Mouse (Mus musculus) brown adipose tissue, adult 24 weeks (tissue): Measurements from ENCODE around the gene Zfp870. TPM values are rescaled to one million over a fixed set of nuclear protein-coding genes. Genes with fewer than 3 reads are reported as not detected.
A peak's percentile ranks its signal among the peaks of the same experiment; 100 is the strongest.
"Not testable (repeated sequence)": the region's sequence is repeated elsewhere in the genome, so short reads cannot be mapped to it uniquely, and the experiment has no call there.

Source experiments
- H3K27ac ChIP-seq: fragments of 200-500 bp; replicated peaks from 2 replicates; pipeline ENCODE4 v1.5.1; 2012; ENCODE audit warnings: low read depth, mild to moderate bottlenecking, low read length
- H3K4me1 ChIP-seq: fragments of 200-500 bp; 2 replicates; pipeline ENCODE4 v1.6.1; 2012; ENCODE audit warnings: low read length, mixed read lengths; ENCODE audit not compliant: control insufficient read depth, insufficient read depth, insufficient read length
- H3K4me3 ChIP-seq: fragments of 200-500 bp; 2 replicates; pipeline ENCODE4 v1.5.1; 2012; ENCODE audit warnings: low read depth, mild to moderate bottlenecking, low read length, moderate library complexity; ENCODE audit not compliant: insufficient read depth
- polyA plus RNA-seq: library from polyadenylated mRNA; stranded (reverse); fragments of >200 nt; gene quantifications from 2 replicates; pipeline ENCODE4 v1.2.4, GENCODE M21; 2012; ENCODE audit not compliant: missing spikeins, insufficient read depth, insufficient read length

Gene Zfp870
- polyA plus RNA-seq, 1 experiment: 3.1 TPM

DNA sequence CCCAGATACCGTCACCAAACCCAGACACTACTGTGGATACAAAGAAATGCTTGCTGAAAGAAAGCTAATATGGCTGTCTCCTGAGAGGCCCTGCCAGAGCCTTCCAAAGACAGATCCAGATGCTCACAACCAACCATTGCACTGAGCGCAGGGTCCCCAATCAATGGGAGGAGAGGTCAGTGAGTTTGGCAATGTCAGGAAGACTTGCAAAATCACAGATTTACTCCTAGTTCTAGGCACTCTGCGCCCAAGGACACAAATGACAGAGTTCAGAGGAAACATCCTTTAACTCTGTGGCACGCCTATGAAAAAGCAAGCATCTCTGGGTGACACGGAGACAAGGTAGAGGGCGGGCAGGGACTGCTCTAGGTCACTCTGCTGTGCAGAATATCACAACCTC, 1.8 kb downstream of the Zfp870 start:
- H3K4me3 ChIP-seq: peak overlapping the region; percentile 11; the same call in 1 of the 2 replicates
- no peak overlapping the region for H3K27ac ChIP-seq
- peaks cover 9% of the 10 kb centered on the region; the same call in 1 of the 2 replicates for H3K4me1 ChIP-seq

DNA sequence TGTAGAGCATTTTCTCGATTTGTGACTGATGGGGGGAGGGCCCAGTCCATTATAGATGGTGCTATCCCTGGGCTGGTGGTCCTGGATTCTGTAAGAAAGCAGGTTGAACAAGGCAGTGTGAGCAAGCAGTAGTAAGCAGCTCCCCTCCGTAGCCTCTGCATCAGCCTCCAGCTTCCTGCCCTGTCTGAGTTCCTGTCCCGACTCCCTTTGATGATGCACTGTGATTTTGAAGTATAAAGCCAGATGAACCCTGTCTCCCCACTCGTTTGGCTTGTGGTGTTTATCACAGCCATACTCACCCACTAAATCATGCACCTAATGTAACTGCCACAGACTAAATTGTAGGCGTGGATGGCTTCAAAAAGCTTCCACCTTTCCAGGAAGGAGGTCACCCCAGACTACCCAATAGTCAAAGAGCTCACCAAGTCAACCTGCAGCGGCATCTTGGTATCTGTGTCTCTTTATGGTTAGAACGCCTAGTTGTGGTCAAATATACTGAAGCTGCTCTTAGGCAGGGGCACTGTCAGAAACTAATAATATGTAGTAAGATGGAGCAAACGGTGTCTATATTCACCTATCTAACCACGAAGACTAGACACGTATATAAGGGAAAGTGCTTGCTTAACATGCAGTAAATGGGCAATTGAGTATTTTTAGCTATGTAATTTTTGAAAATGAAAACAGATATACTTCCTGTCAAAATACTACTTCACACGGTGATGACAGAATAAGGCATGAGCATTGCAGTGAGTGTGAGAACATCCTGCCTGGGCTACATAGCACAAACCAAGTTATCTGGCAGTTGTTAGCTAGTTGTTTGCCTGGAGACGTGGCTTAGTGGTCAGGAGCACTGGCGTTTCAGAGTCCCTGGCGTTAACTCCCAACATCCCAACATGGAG, 10.9 kb downstream of the Zfp870 start:
- no peak overlapping the region for H3K27ac ChIP-seq
- no peak overlapping the region for H3K4me3 ChIP-seq
- H3K4me1 ChIP-seq: no peaks in the 10 kb centered on the region

DNA sequence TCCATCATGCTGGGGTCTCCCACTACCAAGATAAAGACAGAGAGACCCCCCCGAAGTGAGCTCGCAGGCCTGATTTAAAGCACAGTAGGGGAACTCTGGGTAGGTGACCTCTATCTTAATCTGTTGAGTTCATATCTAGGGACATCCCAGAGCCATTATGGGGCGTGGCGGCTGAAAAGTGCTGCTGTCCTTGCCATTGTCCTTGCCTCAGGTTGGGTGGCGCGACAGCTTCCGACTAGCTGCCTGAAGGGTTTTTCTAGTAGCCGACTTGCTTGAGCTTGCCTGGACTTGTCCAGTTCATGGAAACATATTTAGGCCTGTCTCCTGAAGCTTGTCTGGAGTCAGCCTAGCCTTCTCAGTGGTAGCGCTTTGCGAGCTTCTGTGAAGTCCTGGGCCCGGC, 12.7 kb downstream of the Zfp870 start:
- Histone ChIP-seq H3K4me3 (no peak overlapping the region), H3K4me1 (no peaks in the 10 kb centered on the region), H3K27ac (no peak overlapping the region)

DNA sequence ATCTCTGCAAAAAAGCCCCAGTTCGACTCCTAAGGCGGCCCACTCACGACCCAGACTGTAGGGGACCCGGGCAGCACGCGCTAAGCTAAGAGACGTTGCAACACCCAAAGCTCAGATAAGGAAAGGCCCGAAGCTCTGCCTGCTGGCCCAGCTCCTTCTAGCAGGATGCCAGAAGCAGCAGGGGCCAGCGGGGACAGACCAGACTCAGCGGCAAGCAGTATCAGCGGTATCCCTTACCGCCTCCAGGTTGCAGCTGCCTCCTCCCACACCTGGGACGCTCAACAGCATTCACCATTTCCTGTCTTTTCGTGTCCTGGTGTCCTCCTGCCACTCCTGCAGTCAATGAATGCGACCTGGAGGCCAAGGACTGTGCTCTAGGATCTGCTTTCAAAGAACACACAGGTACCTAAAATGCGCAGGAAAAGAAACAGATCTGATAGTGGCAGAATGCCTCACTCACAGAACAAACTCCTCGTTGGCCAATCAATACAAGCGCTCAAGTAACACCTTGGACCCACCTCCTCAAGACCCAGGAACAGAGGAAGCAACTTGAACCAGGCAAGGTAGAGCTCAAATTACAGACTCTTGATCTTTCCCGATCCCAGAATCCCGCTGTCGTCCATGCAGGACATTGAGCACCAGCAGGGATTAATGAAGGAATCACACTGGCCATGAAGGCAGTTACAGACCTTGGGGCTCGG, 13.8 kb downstream of the Zfp870 start:
- no peak overlapping the region for H3K27ac ChIP-seq
- H3K4me3 ChIP-seq: no peak overlapping the region
- H3K4me1 ChIP-seq: no peaks in the 10 kb centered on the region

DNA sequence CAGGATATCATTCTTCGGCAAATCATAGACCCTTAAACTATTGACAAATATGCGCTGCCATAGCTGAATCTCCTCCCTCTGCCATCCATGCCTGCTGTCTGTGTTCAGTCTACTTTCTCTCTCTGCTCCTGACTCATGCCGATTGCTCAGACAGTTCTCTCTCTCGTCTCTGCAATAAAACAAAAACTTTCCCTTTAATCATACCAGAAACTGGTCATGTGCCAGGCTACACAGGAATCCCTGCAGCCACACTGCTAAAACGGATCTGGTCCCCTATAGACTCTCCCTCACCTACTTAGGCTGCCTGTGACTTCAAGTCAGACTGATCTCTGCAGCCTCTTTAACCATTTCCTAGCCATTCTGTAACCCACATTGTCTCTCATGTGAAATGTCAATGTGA, 18.7 kb downstream of the Zfp870 start:
- H3K27ac ChIP-seq: no peak overlapping the region
- no peaks in the 10 kb centered on the region for H3K4me1 ChIP-seq

DNA sequence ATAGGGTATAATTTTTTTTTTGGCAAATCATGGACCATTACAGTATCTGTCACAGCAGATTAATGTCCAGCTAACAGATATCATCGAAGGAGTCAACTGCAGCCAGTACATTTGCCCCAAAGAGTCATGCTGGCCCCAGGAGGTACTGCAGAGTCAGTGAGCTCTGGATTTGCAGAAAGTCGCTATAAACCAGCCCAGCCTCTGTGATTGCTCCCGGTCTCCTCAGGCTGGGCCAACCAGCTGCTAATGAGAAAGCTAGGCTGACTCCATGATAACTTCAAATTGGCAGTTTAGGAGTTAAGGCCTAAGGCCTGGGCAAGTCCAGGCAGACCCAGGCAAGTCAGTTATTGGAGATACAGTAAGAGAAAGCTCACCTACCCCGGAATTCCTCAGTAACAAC, 19.4 kb downstream of the Zfp870 start:
- no peak overlapping the region for H3K4me3 ChIP-seq
- H3K4me1 ChIP-seq: no peaks in the 10 kb centered on the region
- H3K27ac ChIP-seq: no peak overlapping the region

More for the DNA sequence above, 18.7 kb downstream of the Zfp870 start:
- H3K4me3 ChIP-seq: no peak overlapping the region

DNA sequence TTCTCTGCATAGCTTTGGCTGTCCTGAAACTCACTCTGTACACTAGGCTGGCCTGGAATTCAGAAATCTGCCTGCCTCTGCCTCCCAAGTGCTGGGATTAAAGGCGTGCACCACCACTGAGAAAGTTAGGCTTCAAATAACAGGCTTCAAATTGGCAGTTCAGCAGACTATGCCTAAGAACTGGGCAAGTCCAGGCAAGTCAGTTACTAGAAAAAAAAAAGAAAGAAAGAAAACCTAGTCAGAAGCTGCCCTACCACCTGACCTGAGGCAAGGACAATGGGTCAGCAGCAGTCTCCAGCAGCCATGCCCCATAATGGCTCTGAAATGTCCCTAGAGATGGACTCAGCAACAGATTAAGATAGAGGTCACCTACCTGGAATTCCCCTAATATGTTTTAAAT, 20.0 kb downstream of the Zfp870 start:
- H3K4me1 ChIP-seq: no peaks in the 10 kb centered on the region
- no peak overlapping the region for H3K27ac ChIP-seq
- H3K4me3 ChIP-seq: no peak overlapping the region

DNA sequence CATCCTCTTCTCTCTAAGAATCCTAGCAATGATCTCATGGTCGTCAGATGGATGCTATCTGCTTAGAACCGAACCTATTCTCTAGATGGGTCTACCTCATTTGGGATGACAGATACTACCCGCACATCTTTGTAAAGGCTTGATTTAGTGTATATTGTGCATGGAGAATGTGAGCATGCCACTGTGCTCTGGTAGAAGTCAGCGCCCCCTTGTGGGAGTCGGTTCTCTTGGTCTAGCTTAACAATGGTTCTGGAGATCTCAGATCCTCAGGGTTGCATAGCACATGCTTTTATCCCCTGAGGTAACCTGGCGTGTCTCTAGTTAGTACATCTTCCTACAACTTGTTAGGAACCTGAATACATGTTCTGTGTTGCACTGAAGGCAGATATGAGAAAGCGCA, 24.2 kb downstream of the Zfp870 start:
- not testable (repeated sequence) for H3K4me1 ChIP-seq, H3K27ac ChIP-seq, H3K4me3 ChIP-seq

DNA sequence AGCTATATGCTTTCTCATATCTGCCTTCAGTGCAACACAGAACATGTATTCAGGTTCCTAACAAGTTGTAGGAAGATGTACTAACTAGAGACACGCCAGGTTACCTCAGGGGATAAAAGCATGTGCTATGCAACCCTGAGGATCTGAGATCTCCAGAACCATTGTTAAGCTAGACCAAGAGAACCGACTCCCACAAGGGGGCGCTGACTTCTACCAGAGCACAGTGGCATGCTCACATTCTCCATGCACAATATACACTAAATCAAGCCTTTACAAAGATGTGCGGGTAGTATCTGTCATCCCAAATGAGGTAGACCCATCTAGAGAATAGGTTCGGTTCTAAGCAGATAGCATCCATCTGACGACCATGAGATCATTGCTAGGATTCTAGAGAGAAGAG, 34.7 kb downstream of the Zfp870 start:
- not testable (repeated sequence) for H3K27ac ChIP-seq, H3K4me3 ChIP-seq

DNA sequence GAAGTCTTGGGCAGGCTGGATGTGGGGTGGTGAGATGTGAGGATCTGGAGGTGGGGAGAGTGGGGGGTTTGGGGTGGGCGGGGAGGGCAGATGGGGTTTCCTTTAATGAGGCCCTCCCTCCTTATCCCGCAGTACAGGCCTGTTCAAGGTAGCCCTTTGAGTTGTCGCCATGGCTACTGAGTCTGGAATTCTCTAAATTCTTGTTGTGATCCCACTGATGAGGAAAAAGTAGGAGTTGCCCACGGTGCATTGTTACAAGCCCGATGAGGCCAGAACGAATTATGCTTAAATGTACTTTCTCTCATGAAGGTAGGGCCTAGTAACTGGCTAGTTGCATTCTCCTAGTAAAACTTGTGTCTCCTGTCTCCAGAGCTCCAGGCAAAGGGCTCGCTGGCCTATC, 39.9 kb downstream of the Zfp870 start:
- H3K4me3 ChIP-seq: no peak overlapping the region
- no peaks in the 10 kb centered on the region for H3K4me1 ChIP-seq
- H3K27ac ChIP-seq: no peak overlapping the region

More for the DNA sequence above, 34.7 kb downstream of the Zfp870 start:
- H3K4me1 ChIP-seq: not testable (repeated sequence)

DNA sequence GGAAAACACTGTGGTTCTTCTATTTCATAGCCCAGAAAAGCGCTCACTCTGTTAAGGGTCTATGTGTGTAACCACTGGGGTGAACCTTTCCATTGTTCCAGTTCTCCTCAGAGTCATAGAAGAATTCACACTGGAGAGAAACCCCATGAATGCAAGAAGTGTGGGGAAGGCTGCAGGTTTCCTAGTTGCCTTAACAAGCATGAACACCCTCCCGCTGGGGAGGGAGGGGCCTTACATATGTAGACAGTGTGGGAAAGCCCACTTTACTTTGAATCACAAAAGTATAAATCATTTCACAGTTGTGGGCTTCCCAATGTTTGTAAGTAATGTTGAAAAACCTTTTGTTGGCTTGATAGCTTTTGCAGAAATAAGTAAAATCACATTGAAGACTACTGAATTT, 50.1 kb downstream of the Zfp870 start:
- Histone ChIP-seq H3K27ac (no peak overlapping the region), H3K4me3 (no peak overlapping the region), H3K4me1 (no peaks in the 10 kb centered on the region)

DNA sequence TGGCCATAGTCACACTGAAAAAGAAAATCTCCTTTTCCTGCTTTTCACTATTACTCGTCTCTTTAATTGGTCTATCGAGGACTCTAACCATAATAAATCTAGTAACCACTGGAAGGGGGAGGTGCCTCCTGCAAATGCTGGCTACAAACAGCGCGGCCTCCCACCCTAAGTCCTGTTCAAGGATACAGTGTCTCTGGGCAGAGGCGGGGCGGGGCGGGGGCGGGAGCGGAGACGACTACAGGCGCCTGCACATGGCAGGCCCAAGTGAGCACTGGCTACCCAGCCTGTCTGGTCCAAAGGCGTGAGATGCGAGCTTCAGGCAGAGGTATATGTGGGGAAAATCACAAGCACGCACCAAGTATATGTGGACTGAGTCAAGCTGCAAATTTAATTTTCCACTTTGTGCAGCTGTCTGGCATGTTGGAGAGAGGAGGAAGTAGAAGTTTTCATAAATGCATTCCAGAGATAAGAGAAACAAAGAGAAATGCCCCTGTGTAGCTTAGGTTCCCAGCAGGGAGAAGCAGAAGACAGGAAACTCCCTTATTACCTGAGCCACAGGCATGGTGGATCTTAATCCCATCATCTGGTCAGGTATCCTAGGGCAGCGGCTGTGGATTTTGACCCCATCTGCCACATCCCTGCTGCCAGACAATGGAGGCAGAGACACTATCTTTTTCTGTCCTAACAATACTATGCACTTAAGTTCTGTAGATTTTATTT, 52.2 kb downstream of the Zfp870 start:
- no peaks in the 10 kb centered on the region for H3K4me1 ChIP-seq
- H3K4me3 ChIP-seq: no peak overlapping the region
- no peak overlapping the region for H3K27ac ChIP-seq

DNA sequence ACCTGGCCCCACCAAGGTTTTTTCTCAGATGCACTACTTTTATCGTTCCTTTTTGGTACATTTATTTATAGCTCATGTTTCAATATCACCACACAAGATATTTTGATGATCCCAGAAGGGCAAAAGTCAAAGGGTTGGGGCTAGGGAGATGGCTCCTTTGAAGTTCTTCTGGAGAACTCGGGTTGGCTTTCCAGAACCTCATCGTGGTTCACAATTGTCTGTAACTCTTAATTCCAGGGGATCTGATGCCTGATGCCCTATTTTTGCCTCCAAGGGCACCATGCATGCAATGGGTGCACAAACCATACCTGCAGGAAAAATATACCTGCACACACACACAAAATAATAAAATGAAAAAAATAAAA, 61.0 kb downstream of the Zfp870 start:
- Histone ChIP-seq H3K27ac (no peak overlapping the region), H3K4me3 (peak overlapping the region; percentile 89), H3K4me1 (peaks cover 3% of the 10 kb centered on the region; the same call in 1 of the 2 replicates)

DNA sequence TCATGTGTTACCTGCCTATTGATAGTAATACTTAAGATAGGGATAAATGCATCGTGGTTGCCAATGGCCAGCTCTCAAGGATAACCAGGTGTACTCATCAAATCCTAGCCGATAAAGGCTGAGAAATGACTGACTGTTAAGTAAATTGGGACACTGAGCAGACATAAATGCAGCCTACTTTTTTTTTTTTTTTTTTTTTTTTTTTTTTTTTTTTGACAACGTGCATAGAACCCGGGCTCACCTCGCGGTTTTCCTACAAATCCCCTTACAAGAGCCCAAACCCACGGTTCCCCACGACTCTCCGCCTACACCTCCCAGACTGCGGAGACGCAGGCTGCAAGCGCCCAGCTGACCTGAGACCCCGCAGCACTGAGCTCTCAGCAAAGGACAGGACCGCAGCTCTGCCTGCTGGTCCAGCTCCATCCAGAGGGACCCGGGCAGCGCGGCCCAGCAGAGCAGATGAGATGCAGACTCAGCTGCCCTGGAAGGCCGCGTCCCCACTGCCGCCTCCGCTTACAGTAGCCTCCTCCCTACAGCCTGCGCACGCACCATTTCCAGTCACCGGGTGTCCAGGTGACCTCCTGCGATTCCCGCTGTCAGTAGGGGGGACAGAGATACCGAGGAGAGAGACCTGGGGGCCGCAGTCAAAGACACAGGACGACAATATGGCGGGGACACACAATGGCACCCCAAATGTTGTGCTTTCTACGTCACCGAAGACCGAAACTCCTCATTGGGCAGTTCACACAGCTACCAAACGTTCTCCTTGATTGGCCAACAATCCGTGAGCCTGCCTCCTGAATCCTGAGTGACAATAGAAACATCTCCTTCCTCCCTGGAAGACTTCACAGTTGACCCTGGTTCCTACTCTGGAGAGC, 61.7 kb downstream of the Zfp870 start, which contains the start of gene Zfp799:
Zfp799 (minus strand) TSS at position 722 of the 878 bp plus-strand sequence.
- H3K27ac ChIP-seq: no peak within 1 kb of the TSS
- peak within 1 kb of the TSS; percentile 89 for H3K4me3 ChIP-seq
- peaks cover 3% of the 10 kb centered on the region; the same call in 1 of the 2 replicates for H3K4me1 ChIP-seq
